Mouse (Mus musculus): ENCODE results near the gene Serpinb1a. TPM values are rescaled to one million over a fixed set of nuclear protein-coding genes. Genes with fewer than 3 reads are reported as not detected.

Serpinb1a gene
- 0.25 and 1.4 TPM in 2 replicates for polyA plus RNA-seq (2012; ENCODE audit: low replicate concordance)

GRCm38 (mm10) chr13:32850668-32851404, at the start of gene Serpinb1a:
Gene Serpinb1a (minus strand): TSS chr13:32851185.

DNA sequence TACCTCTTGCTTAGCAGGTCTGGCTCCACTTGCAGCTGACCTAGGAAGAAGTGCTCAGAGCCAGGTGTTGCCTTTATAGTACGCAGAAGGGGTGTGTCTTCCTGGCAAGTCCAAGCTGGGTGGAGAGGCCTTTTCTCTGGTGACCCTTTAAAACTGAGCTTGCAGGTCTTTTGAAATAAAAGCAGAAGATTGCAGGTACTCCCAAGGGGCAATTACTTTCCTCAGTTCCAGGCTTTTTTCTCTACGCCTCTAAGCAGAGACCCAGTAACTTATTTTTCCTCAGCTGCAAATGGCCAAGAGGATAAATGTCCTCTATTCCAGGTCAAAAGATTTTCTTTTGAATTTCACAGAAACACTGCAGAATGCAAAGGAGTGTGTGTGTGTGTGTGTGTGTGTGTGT, 47.1 kb upstream of the Serpinb1a start, which contains the start of gene Serpinb1c:
Serpinb1c (minus strand) TSS at position 101 of the 400 bp plus-strand sequence.

GRCm38 (mm10) chr13:32802259-32803081, 48.5 kb downstream of the Serpinb1a start, which contains the start of gene D930007J09Rik:
Gene D930007J09Rik (minus strand): TSS chr13:32802849.

GRCm38 (mm10) chr13:32801693-32802221, 49.2 kb downstream of the Serpinb1a start, which contains the start of gene Wrnip1:
Gene Wrnip1 (plus strand): TSS chr13:32802038.

Other genes starting within 250 kb of the Serpinb1a start
- gene Mylk4, start 67.2 kb downstream of the Serpinb1a start, polyA plus RNA-seq (2012; ENCODE audit: low replicate concordance) = not detected in 2 replicates
- 30.3 and 39.1 TPM in 2 replicates for gene Wrnip1, start 49.1 kb downstream of the Serpinb1a start, polyA plus RNA-seq (2012; ENCODE audit: low replicate concordance)
- gene D930007J09Rik, start 48.3 kb downstream of the Serpinb1a start, polyA plus RNA-seq (2012; ENCODE audit: low replicate concordance) = not detected in 2 replicates
- not detected in 2 replicates for gene Serpinb1c, start 47.0 kb upstream of the Serpinb1a start, polyA plus RNA-seq (2012; ENCODE audit: low replicate concordance)
- gene Serpinb6b, start 114.0 kb upstream of the Serpinb1a start, polyA plus RNA-seq (2012; ENCODE audit: low replicate concordance) = 0.20 and 1.8 TPM in 2 replicates
- 0.18 and 0.71 TPM in 2 replicates for gene Serpinb9, start 152.1 kb upstream of the Serpinb1a start, polyA plus RNA-seq (2012; ENCODE audit: low replicate concordance)
- gene Serpinb9b, start 176.2 kb upstream of the Serpinb1a start, polyA plus RNA-seq (2012; ENCODE audit: low replicate concordance) = 0.39 TPM in 1 of 2 replicates, not detected in the other
- not detected in 2 replicates for gene Serpinb1b, start 227.4 kb upstream of the Serpinb1a start, polyA plus RNA-seq (2012; ENCODE audit: low replicate concordance)